Mouse (Mus musculus): ENCODE data around the gene Hist1h3h.

Gene Hist1h3h

GRCm38 (mm10) chr13:21717397-21718357, at the start of gene Hist1h3h:
TSS of gene Hist1h3h (plus strand) at chr13:21717659.
- DNase-seq (ENCODE audit: low read depth, low spot score) = peak; percentile 96

- no peak for DNase-seq (ENCODE audit: low read depth, low spot score)
Observed at GRCm38 (mm10) chr13:21677305-21677704, 40.2 kb upstream of the Hist1h3h start, which contains the start of gene Olfr1360. TSS of gene Olfr1360 (minus strand) at chr13:21677405.

GRCm38 (mm10) chr13:21697811-21698210, 19.6 kb upstream of the Hist1h3h start, which contains the start of gene Olfr1359:
TSS of gene Olfr1359 (plus strand) at chr13:21698111.
- no peak for DNase-seq (ENCODE audit: low read depth, low spot score)

- no peak for DNase-seq (ENCODE audit: low read depth, low spot score)
Observed at GRCm38 (mm10) chr13:21706669-21707068, 10.8 kb upstream of the Hist1h3h start.

GRCm38 (mm10) chr13:21710031-21710711, 7.3 kb upstream of the Hist1h3h start:
- DNase-seq (ENCODE audit: low read depth, low spot score) = peak; percentile 87

- DNase-seq (ENCODE audit: low read depth, low spot score) = peak; percentile 81
Observed at GRCm38 (mm10) chr13:21710821-21711525, 6.5 kb upstream of the Hist1h3h start.

GRCm38 (mm10) chr13:21711698-21712097, 5.8 kb upstream of the Hist1h3h start:
- DNase-seq (ENCODE audit: low read depth, low spot score) = no peak

GRCm38 (mm10) chr13:21714725-21715124, 2.7 kb upstream of the Hist1h3h start:
- DNase-seq (ENCODE audit: low read depth, low spot score) = peak; percentile 79

GRCm38 (mm10) chr13:21715131-21715863, 2.2 kb upstream of the Hist1h3h start:
- DNase-seq (ENCODE audit: low read depth, low spot score) = peak; percentile 47

- peak; percentile 96 for DNase-seq (ENCODE audit: low read depth, low spot score)
Observed at GRCm38 (mm10) chr13:21715864-21716539, 1.5 kb upstream of the Hist1h3h start, which contains the start of the genes Hist1h2bl and Hist1h2ai. TSS of gene Hist1h2bl (minus strand) at chr13:21716143. TSS of gene Hist1h2ai (plus strand) at chr13:21716422.

- peak; percentile 77 for DNase-seq (ENCODE audit: low read depth, low spot score)
Observed at GRCm38 (mm10) chr13:21716540-21717391, 693 bp upstream of the Hist1h3h start.

- DNase-seq (ENCODE audit: low read depth, low spot score) = peak; percentile 55
Observed at GRCm38 (mm10) chr13:21718381-21719080, 1.1 kb downstream of the Hist1h3h start.

GRCm38 (mm10) chr13:21721107-21721756, 3.8 kb downstream of the Hist1h3h start:
- DNase-seq (ENCODE audit: low read depth, low spot score) = peak; percentile 43

- DNase-seq (ENCODE audit: low read depth, low spot score) = peak; percentile 95
Observed at GRCm38 (mm10) chr13:21721757-21722372, 4.4 kb downstream of the Hist1h3h start, which contains the start of gene Hist1h2bm. TSS of gene Hist1h2bm (plus strand) at chr13:21722044.

GRCm38 (mm10) chr13:21722373-21722925, 5.0 kb downstream of the Hist1h3h start:
- peak; percentile 68 for DNase-seq (ENCODE audit: low read depth, low spot score)

- peak; percentile 47 for DNase-seq (ENCODE audit: low read depth, low spot score)
Observed at GRCm38 (mm10) chr13:21722993-21723836, 5.8 kb downstream of the Hist1h3h start.
